Mouse (Mus musculus) embryonic facial prominence, embryonic 15.5 days (tissue): ENCODE measurements at regions not wholly inside any gene's neighbourhood (a gene's known extent, or its start where the extent isn't known, plus 50 kb on each side); places are given as distances from the start of the nearest gene placed in this dataset.
A peak's percentile ranks its signal among the peaks of the same experiment; 100 is the strongest.

ENCODE experiments used
- ATAC-seq: fragments of 200-750 bp; cut with Nextera tagmentation; 2 replicates; pipeline ENCODE4 v1.8.0; 2017; ENCODE audit warnings: low read depth, moderate TSS enrichment; ENCODE audit not compliant: insufficient number of reproducible peaks, low FRiP score, low TSS enrichment
- H3K27ac ChIP-seq: fragments of 300-500 bp; sonication (generic); replicated peaks from 2 replicates; pipeline ENCODE4 v1.5.1; 2015; ENCODE audit warnings: mild to moderate bottlenecking, inconsistent platforms
- H3K27me3 ChIP-seq: fragments of 300-500 bp; sonication (generic); 2 replicates; pipeline ENCODE4 v1.6.1; 2015; ENCODE audit warnings: inconsistent platforms
- H3K36me3 ChIP-seq: fragments of 300-500 bp; sonication (generic); 2 replicates; pipeline ENCODE4 v1.6.1; 2015; ENCODE audit warnings: mild to moderate bottlenecking, inconsistent platforms
- H3K4me1 ChIP-seq: fragments of 300-500 bp; sonication (generic); 2 replicates; pipeline ENCODE4 v1.6.1; 2015; ENCODE audit warnings: inconsistent platforms
- H3K4me2 ChIP-seq: fragments of 300-500 bp; sonication (generic); replicated peaks from 2 replicates; pipeline ENCODE4 v1.6.1; 2015; ENCODE audit warnings: mild to moderate bottlenecking, inconsistent platforms
- H3K4me3 ChIP-seq: fragments of 300-500 bp; sonication (generic); replicated peaks from 2 replicates; pipeline ENCODE4 v1.5.1; 2015; ENCODE audit warnings: mild to moderate bottlenecking, inconsistent platforms
- H3K9ac ChIP-seq: fragments of 300-500 bp; sonication (generic); 2 replicates; pipeline ENCODE4 v1.6.1; 2015; ENCODE audit warnings: inconsistent platforms
- H3K9me3 ChIP-seq: fragments of 300-500 bp; sonication (generic); replicated peaks from 2 replicates; pipeline ENCODE4 v1.6.1; 2016; ENCODE audit warnings: inconsistent platforms
- WGBS: fragments of 180-500 bp; shearing (Covaris S2); methylation state at CpG from one replicate; pipeline ENCODE4 v1.1.7; 2015; 5-methylcytosine and 5-hydroxymethylcytosine counted together

DNA sequence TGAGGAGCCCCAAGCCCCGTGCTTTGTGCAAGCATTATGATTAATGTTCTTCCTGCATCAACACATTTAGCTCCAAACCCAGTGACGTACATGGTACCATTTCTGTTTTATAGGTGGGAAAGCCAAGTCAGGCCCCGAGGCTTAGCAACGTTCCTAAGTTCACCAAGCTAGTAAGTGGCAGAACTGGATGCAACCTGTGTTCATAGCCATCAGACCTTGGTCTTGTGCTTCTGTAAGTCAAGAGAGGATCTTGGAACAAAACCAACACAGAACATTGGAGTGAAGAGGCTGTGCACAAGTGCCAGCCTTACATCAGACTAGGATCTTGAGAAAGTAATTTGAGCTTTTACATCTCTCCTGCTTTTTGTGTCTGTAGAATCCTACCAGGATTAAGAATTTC, 71.3 kb downstream of the Cdc7 start:
- no peaks in the 10 kb centered on the region for H3K27me3 ChIP-seq
- H3K9me3 ChIP-seq = no peaks in the 10 kb centered on the region
- H3K4me3 ChIP-seq = no peak overlapping the region
- H3K4me1 ChIP-seq = peaks cover 27% of the 10 kb centered on the region
- ATAC-seq = no peak
- WGBS = 53% methylated on average over 4 of the region's 4 CpGs
- H3K9ac ChIP-seq = no peak overlapping the region
- no peak overlapping the region for H3K27ac ChIP-seq
- H3K4me2 ChIP-seq = no peak overlapping the region
- no peaks in the 10 kb centered on the region for H3K36me3 ChIP-seq

DNA sequence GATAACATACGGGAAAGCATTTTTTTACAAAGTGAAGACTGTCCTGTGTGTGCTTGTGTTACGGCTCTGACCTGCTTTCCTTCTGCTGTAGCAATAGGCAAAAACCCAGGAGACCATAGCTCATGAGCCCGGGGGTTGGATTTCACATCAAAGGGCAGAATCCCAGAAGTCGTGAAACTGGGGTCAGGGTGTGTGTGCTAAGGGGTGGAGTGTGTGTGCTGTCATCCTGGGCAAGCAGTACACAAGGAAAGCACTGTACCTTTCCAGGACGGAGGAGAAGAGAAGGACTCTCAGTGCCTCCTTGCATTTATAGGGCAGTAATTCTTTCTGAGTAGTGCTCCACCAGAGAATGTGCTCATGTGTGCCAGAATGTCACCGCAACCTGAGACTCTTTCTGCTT, 71.7 kb downstream of the Cdc7 start:
- peaks cover 27% of the 10 kb centered on the region for H3K4me1 ChIP-seq
- H3K27ac ChIP-seq = no peak overlapping the region
- H3K36me3 ChIP-seq = no peaks in the 10 kb centered on the region
- no peak overlapping the region for H3K4me3 ChIP-seq
- no peaks in the 10 kb centered on the region for H3K9me3 ChIP-seq
- no peak for ATAC-seq
- no peaks in the 10 kb centered on the region for H3K27me3 ChIP-seq
- no peak overlapping the region for H3K9ac ChIP-seq
- H3K4me2 ChIP-seq = no peak overlapping the region
- WGBS = 35% methylated on average over 6 of the region's 6 CpGs

GRCm38 (mm10) chr5:107036475-107036874, 72.4 kb downstream of the Cdc7 start:
- H3K27ac ChIP-seq = no peak overlapping the region
- no peaks in the 10 kb centered on the region for H3K9me3 ChIP-seq
- peaks cover 27% of the 10 kb centered on the region for H3K4me1 ChIP-seq
- H3K4me2 ChIP-seq = no peak overlapping the region
- no peaks in the 10 kb centered on the region for H3K27me3 ChIP-seq
- H3K4me3 ChIP-seq = no peak overlapping the region
- no peak for ATAC-seq
- WGBS = 81% methylated on average over 6 of the region's 6 CpGs
- H3K36me3 ChIP-seq = no peaks in the 10 kb centered on the region
- no peak overlapping the region for H3K9ac ChIP-seq

GRCm38 (mm10) chr5:107037087-107037486, 73.0 kb downstream of the Cdc7 start:
- Histone ChIP-seq H3K9me3 (no peaks in the 10 kb centered on the region), H3K9ac (no peak overlapping the region), H3K4me1 (peaks cover 27% of the 10 kb centered on the region), H3K4me3 (no peak overlapping the region), H3K27me3 (no peaks in the 10 kb centered on the region), H3K4me2 (no peak overlapping the region), H3K27ac (no peak overlapping the region), H3K36me3 (no peaks in the 10 kb centered on the region)
- WGBS = 49% methylated on average over 6 of the region's 6 CpGs
- no peak for ATAC-seq

DNA sequence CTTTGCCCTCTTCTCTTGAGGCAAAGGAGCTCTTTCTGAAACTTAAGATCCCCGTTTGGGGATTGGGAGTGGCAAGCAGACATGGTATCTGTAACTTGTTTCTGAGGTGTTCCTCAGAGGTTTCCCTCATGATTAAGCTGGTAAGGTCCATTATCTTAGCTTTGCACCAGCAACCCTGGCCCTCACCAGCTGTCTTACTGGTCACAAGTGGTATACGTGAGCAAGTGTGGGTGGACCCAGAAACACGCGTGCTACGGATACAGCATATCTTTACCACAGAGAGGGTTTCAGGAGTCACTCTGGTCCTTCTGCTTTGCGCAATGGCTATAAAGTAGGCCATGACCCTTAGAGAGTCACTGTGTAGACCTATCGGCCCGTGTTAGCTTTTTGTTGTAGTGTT, 75.2 kb downstream of the Cdc7 start:
- H3K4me2 ChIP-seq = no peak overlapping the region
- no peak overlapping the region for H3K9ac ChIP-seq
- no peaks in the 10 kb centered on the region for H3K9me3 ChIP-seq
- H3K27ac ChIP-seq = no peak overlapping the region
- no peaks in the 10 kb centered on the region for H3K36me3 ChIP-seq
- no peak overlapping the region for H3K4me3 ChIP-seq
- 95% methylated on average over 8 of the region's 8 CpGs for WGBS
- no peaks in the 10 kb centered on the region for H3K27me3 ChIP-seq
- ATAC-seq = no peak
- peaks cover 24% of the 10 kb centered on the region for H3K4me1 ChIP-seq

GRCm38 (mm10) chr5:107039956-107040355, 75.8 kb downstream of the Cdc7 start:
- H3K4me1 ChIP-seq = peaks cover 23% of the 10 kb centered on the region

DNA sequence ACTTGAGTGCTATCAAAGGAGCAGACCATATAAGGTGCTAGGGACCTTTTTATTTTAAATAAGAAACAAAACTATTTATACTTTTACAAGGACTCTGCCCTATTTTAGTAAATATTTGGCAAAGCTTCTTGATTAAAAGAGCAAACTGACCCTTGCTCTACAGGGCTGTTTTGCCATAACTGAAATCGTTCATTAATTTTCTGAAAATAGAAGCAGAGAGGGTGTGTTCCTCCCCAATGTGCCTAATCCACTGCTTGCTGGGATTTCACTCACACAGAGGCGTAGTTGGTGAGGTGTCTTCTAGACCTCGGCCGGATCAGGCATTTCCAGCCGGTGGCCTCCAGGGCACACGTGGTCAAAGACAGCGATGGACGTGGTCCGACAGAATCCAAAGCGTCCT, 76.4 kb downstream of the Cdc7 start:
- H3K4me2 ChIP-seq = no peak overlapping the region
- H3K4me1 ChIP-seq = peaks cover 18% of the 10 kb centered on the region
- no peak overlapping the region for H3K4me3 ChIP-seq
- no peak for ATAC-seq
- H3K27ac ChIP-seq = no peak overlapping the region
- H3K9me3 ChIP-seq = no peaks in the 10 kb centered on the region
- WGBS = 80% methylated on average over 10 of the region's 10 CpGs
- no peaks in the 10 kb centered on the region for H3K27me3 ChIP-seq
- no peak overlapping the region for H3K9ac ChIP-seq
- no peaks in the 10 kb centered on the region for H3K36me3 ChIP-seq

More at GRCm38 (mm10) chr5:107039956-107040355, 75.8 kb downstream of the Cdc7 start:
- no peak overlapping the region for H3K27ac ChIP-seq
- H3K27me3 ChIP-seq = no peaks in the 10 kb centered on the region
- no peaks in the 10 kb centered on the region for H3K9me3 ChIP-seq
- no peaks in the 10 kb centered on the region for H3K36me3 ChIP-seq
- no peak overlapping the region for H3K4me2 ChIP-seq
- no peak overlapping the region for H3K4me3 ChIP-seq
- WGBS = 85% methylated on average over 6 of the region's 6 CpGs
- H3K9ac ChIP-seq = no peak overlapping the region
- ATAC-seq = no peak

- Histone ChIP-seq H3K9me3 (no peaks in the 10 kb centered on the region), H3K4me2 (no peak overlapping the region), H3K9ac (no peak overlapping the region), H3K27me3 (no peaks in the 10 kb centered on the region), H3K4me3 (no peak overlapping the region), H3K36me3 (no peaks in the 10 kb centered on the region), H3K27ac (no peak overlapping the region), H3K4me1 (peaks cover 5% of the 10 kb centered on the region)
- 78% methylated on average over 10 of the region's 10 CpGs for WGBS
- ATAC-seq = no peak
Measured at GRCm38 (mm10) chr5:107045163-107045562, 81.0 kb downstream of the Cdc7 start.

GRCm38 (mm10) chr5:107046501-107046931, 82.4 kb downstream of the Cdc7 start:
- Histone ChIP-seq H3K36me3 (no peaks in the 10 kb centered on the region), H3K4me3 (no peak overlapping the region), H3K4me1 (peaks cover 11% of the 10 kb centered on the region), H3K27me3 (no peaks in the 10 kb centered on the region), H3K9me3 (no peaks in the 10 kb centered on the region), H3K9ac (no peak overlapping the region), H3K4me2 (no peak overlapping the region), H3K27ac (peak overlapping the region; percentile 51; the same call in 1 of the 2 replicates)
- 13% methylated on average over 4 of the region's 4 CpGs for WGBS
- no peak for ATAC-seq

DNA sequence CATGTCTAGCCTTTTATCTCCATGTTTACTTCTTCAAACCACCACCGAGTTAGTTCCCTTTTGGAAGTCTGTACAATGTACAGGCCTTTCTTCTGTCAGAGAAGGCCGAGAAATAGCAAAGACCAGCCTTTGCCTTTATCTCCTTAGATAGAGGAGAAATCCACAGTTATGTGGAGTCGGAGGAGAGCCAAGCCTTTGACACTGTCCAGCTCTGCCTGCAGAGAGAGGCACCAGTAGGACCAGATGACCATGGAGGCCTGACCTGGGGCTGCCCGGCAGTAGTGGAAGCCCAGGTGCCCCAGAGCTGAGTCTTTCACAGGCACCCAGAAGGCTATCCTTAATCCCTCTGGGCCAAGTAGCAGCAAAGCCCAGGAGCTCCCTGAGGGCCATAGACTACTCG, 84.5 kb downstream of the Cdc7 start:
- no peak for ATAC-seq

GRCm38 (mm10) chr5:107050076-107050475, 86.0 kb downstream of the Cdc7 start:
- Histone ChIP-seq H3K9me3 (no peaks in the 10 kb centered on the region), H3K27me3 (no peaks in the 10 kb centered on the region), H3K4me1 (peaks cover 18% of the 10 kb centered on the region), H3K36me3 (no peaks in the 10 kb centered on the region), H3K27ac (no peak overlapping the region), H3K4me2 (no peak overlapping the region), H3K4me3 (no peak overlapping the region), H3K9ac (no peak overlapping the region)
- ATAC-seq = no peak
- 75% methylated on average over 3 of the region's 3 CpGs for WGBS

More for the DNA sequence above, 84.5 kb downstream of the Cdc7 start:
- no peaks in the 10 kb centered on the region for H3K36me3 ChIP-seq
- H3K4me1 ChIP-seq = peaks cover 18% of the 10 kb centered on the region
- no peaks in the 10 kb centered on the region for H3K9me3 ChIP-seq
- H3K4me2 ChIP-seq = no peak overlapping the region
- no peak overlapping the region for H3K4me3 ChIP-seq
- no peak overlapping the region for H3K9ac ChIP-seq
- no peak overlapping the region for H3K27ac ChIP-seq
- 78% methylated on average over 5 of the region's 5 CpGs for WGBS
- no peaks in the 10 kb centered on the region for H3K27me3 ChIP-seq

- no peaks in the 10 kb centered on the region for H3K9me3 ChIP-seq
- no peaks in the 10 kb centered on the region for H3K36me3 ChIP-seq
- H3K4me1 ChIP-seq = peaks cover 14% of the 10 kb centered on the region
- WGBS = 53% methylated on average over 10 of the region's 10 CpGs
- H3K9ac ChIP-seq = no peak overlapping the region
- H3K27me3 ChIP-seq = no peaks in the 10 kb centered on the region
- no peak overlapping the region for H3K27ac ChIP-seq
- H3K4me3 ChIP-seq = no peak overlapping the region
- H3K4me2 ChIP-seq = no peak overlapping the region
- no peak for ATAC-seq
Measured at GRCm38 (mm10) chr5:107051868-107052267, 87.7 kb downstream of the Cdc7 start.
